Mouse (Mus musculus) lung, adult 18-20 months (tissue): Measurements from ENCODE around the gene Filip1.

Source experiments
- DNase-seq, 2 experiments: peaks; one replicate each; pipeline ENCODE4 v3.0.0; 2022; ENCODE audit warnings: mixed read lengths in 2 of 2

Filip1 gene

GRCm38 (mm10) chr9:79893841-79894612, 118.6 kb downstream of the Filip1 start:
- DNase-seq, result no peak

DNA sequence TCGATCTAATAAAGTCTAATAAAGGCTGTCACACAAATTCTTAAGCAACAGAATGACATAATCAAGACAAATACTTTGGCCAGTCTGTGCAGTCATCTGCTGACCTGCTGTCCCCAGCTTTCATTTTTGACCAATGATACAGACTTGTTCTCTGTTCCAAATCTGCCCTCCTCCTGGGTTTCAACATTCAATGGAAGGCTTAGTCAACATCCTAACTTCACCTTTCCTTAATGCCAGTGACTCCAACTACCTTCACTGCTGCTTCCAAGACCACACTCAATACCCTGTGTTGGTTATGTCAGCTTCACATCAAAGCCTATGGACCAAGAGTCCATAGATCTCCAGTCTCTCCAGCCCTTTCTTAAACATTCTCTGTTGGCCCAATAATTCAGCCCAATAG, 120.5 kb downstream of the Filip1 start:
- DNase-seq, result no peak

GRCm38 (mm10) chr9:79890488-79890887, 122.2 kb downstream of the Filip1 start:
- no peak for DNase-seq

- no peak for DNase-seq
Measured at GRCm38 (mm10) chr9:79889132-79889531, 123.5 kb downstream of the Filip1 start.

- DNase-seq, result peak; percentile 18 to 26
Measured at GRCm38 (mm10) chr9:79885244-79886210, 127.1 kb downstream of the Filip1 start.

- DNase-seq, result no peak
Measured at GRCm38 (mm10) chr9:79883139-79883538, 129.5 kb downstream of the Filip1 start.

GRCm38 (mm10) chr9:79880031-79880430, 132.6 kb downstream of the Filip1 start:
- DNase-seq, result no peak

DNA sequence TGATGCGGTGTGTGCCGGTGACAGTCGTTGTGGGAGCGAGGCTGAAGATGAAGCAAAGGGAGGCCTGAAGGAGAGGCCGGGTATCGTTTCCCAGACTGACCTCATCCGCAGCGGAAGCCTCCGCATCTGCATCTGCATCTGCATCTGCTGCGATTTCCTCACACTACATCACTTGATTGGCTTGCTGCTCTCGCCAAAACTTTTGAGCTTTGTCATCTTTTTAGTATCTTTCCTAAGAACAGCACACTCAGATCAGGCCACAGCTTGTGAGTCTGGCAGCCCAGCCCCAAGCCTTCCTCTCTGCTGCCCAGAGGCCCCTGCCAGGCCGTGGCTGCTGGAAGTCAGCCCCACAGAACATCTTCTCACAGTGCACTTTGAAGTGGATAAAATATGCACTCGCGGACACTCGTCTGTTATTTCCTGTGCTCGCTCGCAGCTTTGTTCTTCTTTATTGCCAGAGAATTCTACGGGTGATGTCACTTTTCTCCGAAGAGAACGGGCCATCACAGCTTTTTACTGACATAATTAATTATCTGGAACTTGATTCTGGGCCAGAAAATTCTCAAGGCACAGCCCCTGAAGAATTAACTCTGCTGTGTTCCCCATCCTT, 137.0 kb downstream of the Filip1 start:
- DNase-seq, result peak; percentile 48 to 59

GRCm38 (mm10) chr9:79872598-79872997, 140.1 kb downstream of the Filip1 start:
- DNase-seq, result no peak

DNA sequence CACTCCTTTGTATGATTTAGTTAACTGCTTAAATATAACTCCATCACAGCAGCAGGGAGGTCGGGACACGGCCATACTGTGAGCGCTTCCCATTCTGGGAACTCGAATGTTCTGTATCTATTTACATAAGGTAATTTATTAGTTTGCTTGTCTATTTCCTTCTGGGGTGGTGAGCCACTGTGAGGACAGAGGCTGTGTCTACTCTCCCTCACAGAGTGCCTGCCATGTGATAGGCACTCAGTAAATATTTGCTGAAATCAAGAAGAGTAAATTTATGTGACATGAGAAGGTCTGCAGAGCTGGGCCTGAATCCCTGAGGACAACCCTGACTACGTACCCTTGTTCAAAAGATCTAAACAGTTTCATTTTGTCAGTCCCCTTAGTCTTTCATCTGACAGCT, 143.1 kb downstream of the Filip1 start:
- DNase-seq, result no peak

DNA sequence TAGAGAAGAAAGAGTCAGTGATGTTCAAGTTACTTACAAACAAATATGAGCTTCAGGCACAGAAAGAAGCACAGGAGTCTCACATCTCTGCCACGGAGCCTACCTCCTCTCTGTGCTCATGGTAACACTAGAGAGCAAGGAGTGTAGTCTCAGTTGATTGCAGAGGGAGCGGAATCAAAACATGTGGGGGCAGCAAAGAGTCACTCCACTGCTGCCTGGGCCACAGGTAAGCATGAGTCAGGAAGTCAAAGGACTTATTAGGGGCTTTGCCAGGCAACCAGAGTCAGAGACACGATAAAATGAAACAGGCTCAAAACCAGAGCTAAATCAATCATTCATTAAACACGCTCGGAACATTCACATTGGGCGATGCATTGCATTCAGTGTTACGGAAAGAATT, 146.7 kb downstream of the Filip1 start:
- peak in 1 of 2 experiments; percentile 18 for DNase-seq

- no peak for DNase-seq
Measured at GRCm38 (mm10) chr9:79862544-79862943, 150.1 kb downstream of the Filip1 start.

DNA sequence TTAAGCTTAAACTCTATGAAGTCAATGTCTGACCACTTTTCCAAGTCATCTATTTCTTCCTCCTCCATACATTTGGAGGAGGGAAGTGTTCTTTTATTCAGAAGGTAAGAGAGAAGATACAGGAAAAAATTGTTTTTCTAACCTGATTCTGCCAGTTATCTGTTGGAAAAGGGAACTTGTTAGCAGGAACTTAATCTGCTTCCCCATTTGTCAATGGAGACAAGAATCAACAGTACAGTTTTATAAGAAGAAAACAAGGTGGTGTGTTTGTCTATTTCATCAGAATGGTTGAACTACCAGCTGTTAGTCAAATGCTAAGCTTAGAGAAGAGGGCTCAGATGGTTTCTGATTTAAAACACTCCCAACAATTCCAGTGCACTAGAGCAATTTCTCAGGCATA, 165.6 kb downstream of the Filip1 start:
- DNase-seq, result no peak

- no peak for DNase-seq
Measured at GRCm38 (mm10) chr9:79842615-79843014, 170.0 kb downstream of the Filip1 start.

- no peak for DNase-seq
Measured at GRCm38 (mm10) chr9:79842028-79842427, 170.6 kb downstream of the Filip1 start.

DNA sequence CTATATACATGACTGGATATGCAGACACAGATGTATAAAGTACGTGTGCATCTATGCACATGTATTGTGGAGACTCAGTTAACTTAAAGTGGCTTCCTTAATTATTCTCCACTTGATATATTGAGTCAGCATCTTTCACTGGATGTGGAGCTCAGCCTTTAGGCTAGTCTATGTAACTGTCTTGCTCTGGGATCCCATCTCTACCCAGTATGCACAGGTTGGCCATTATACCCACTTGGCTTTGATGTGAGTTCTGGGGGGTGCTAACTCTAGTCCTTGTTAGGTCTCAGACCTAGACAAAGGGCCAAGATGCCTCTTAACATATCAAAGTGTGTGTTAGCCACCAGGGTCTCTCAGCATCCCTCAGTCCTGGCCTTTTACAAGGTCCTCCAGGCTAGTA, 181.4 kb downstream of the Filip1 start:
- DNase-seq, result no peak

DNA sequence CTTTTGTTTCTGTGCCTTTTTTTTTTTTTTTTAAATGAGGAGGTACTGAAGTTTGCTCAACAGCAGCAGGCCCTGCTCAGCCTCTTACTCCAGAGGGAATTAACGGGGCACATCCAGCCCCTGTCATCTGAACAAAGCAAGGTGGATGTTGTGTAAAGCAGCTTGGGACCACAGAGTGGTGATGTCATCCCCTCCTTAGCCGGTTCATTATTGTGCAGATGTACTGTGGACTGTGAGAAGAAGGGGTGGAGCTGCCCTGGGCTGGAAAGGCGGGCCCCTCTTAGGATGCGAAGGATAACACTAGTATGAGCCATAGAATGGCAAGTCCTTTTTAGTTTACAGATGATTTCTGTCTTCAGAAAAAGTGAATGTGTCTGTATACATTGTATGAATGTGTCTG, 181.8 kb downstream of the Filip1 start:
- no peak for DNase-seq

- DNase-seq, result peak in 1 of 2 experiments; percentile 20
Measured at GRCm38 (mm10) chr9:79829842-79830800, 182.5 kb downstream of the Filip1 start.

GRCm38 (mm10) chr9:79827072-79827471, 185.6 kb downstream of the Filip1 start:
- DNase-seq, result no peak

GRCm38 (mm10) chr9:79825526-79825925, 187.1 kb downstream of the Filip1 start:
- no peak for DNase-seq

DNA sequence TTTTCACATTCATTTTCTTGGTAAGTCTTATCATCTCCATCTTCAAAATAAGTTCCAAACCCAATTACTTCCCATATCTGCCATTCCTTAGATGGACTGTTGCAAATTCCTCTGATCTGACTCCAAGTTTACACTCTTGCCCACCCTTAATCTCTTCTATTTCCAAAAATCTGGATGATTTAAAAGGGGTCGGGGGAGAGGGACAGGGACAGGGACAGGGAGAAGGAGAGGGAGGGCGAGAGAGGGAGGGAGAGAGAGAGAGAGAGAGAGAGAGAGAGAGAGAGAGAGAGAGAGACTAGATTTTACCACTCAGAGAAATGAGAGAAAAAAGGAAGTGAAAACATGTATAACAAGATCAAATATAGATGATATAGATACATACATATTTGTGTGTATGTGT, 188.8 kb downstream of the Filip1 start:
- DNase-seq, result no peak

DNA sequence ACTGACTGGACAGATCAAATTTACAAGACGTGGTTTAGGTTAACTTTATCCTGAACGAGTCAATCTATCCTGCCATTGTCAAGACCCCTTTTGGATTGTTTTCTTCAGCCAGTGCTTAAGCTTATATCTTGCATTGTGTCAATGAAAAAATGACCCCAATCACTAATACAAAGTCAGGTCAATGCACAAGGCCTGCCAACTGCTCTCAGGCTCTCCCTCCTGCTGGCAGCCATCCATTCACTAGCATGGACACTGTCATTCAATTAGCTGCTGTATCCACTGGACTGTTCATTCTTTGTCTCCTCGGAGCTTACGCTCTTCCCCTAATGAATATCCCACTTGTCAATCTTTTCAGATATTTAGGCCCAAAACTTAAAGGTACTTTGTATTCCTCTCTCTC, 189.2 kb downstream of the Filip1 start:
- DNase-seq, result no peak
